Mouse (Mus musculus) erythroblast, embryonic 14.5 days (primary cell): ENCODE data around the gene Isyna1. TPM values are rescaled to one million over a fixed set of nuclear protein-coding genes. Genes with fewer than 3 reads are reported as not detected.
A peak's percentile ranks its signal among the peaks of the same experiment; 100 is the strongest.

ENCODE experiments used
- H3K27me3 ChIP-seq: 2 replicates; pipeline ENCODE4 v1.6.1; 2012; ENCODE audit warnings: inconsistent platforms; ENCODE audit not compliant: control insufficient read depth
- H3K36me3 ChIP-seq: 2 replicates; pipeline ENCODE4 v1.6.1; 2012; ENCODE audit warnings: mild to moderate bottlenecking, inconsistent platforms; ENCODE audit not compliant: control insufficient read depth
- H3K4me1 ChIP-seq: 2 replicates; pipeline ENCODE4 v1.6.1; 2012; ENCODE audit warnings: inconsistent platforms; ENCODE audit not compliant: control insufficient read depth
- H3K4me3 ChIP-seq: replicated peaks from 2 replicates; pipeline ENCODE3; 2012; ENCODE audit warnings: moderate library complexity, mild to moderate bottlenecking, inconsistent platforms
- H3K9me3 ChIP-seq: 2 replicates; pipeline ENCODE4 v1.6.1; 2012; ENCODE audit warnings: low read length, inconsistent platforms, mixed read lengths; ENCODE audit not compliant: control insufficient read depth
- GATA1 ChIP-seq: IDR thresholded peaks from 2 replicates; pipeline ENCODE4 v1.6.1; 2012; ENCODE audit warnings: low read length, inconsistent platforms, mixed read lengths
- TAL1 ChIP-seq: IDR thresholded peaks from 3 replicates; pipeline ENCODE4 v1.6.1; 2012; ENCODE audit warnings: low read length, inconsistent platforms, mixed read lengths
- polyA plus RNA-seq: library from polyadenylated mRNA; stranded (reverse); fragments of >175 nt; gene quantifications from 2 replicates; pipeline ENCODE4 v1.2.3, GENCODE M21; 2012

Gene Isyna1
- polyA plus RNA-seq, 1 experiment = 13.4 TPM

DNA sequence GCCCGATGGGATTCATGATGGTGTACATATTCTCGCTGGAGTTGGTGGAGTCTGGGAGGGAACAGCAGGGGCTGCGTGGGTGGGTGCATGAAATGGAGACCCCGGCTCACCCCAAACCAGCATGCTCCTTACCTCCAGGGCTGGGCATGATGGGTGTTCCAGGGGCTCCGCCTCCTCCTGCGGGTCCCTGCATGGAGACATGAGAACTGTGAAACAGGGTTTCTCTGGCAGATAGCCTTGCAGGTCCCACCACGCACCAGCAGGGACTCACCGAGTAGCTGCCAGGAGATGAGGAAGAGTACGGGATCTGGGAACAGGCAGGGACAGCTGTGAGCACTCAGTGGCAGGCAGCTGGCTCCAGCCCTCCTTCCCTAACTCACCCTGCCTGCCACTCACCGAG, 4.5 kb downstream of the Isyna1 start:
- peaks cover 11% of the 10 kb centered on the region for H3K9me3 ChIP-seq
- H3K36me3 ChIP-seq = peaks cover 55% of the 10 kb centered on the region
- H3K4me3 ChIP-seq = no peak overlapping the region
- peaks cover 59% of the 10 kb centered on the region for H3K4me1 ChIP-seq
- no peak for TF ChIP-seq GATA1
- TF ChIP-seq TAL1 = no peak
- H3K27me3 ChIP-seq = no peaks in the 10 kb centered on the region

DNA sequence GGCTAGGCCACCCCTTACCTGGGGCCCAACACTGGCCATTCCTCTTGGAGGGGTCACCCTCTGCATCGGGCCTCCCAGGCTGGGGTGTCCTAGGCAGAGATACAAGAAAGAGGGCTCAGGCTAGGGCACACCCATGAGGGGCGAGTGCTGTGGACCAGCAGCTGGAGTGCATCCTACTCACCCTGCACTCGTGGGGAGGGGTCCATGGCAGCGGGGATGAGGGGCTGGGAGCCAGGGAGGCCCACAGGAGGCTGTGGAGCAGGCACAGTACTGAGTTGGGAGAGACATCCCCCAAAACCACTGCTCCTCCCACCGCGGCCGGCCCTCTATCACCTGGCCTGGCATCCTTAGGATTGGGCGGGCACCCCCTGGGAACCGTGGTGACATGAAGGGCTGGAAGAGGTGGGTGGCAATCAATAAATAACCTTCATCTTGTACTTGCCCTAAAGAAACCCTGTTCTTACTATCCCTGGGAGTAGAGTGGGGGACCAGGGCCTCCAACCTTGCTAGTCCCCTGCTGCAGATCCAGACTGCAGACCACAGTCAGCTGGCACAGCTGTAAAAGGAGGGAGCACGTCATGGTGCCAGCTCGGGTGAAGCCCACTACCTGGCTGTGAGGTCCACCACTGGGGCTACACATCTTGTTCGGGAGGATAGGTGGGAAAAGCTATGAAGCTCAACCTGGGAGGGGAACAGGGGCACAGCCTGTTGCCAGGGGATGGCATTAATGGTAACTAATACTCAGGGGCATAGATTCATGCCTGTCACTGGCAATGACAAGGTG, 5.5 kb downstream of the Isyna1 start:
- H3K4me1 ChIP-seq = peaks cover 57% of the 10 kb centered on the region
- peaks cover 11% of the 10 kb centered on the region for H3K9me3 ChIP-seq
- H3K36me3 ChIP-seq = peaks cover 58% of the 10 kb centered on the region
- no peak overlapping the region for H3K4me3 ChIP-seq
- H3K27me3 ChIP-seq = no peaks in the 10 kb centered on the region
- TF ChIP-seq GATA1 (no peak), TAL1 (no peak)

DNA sequence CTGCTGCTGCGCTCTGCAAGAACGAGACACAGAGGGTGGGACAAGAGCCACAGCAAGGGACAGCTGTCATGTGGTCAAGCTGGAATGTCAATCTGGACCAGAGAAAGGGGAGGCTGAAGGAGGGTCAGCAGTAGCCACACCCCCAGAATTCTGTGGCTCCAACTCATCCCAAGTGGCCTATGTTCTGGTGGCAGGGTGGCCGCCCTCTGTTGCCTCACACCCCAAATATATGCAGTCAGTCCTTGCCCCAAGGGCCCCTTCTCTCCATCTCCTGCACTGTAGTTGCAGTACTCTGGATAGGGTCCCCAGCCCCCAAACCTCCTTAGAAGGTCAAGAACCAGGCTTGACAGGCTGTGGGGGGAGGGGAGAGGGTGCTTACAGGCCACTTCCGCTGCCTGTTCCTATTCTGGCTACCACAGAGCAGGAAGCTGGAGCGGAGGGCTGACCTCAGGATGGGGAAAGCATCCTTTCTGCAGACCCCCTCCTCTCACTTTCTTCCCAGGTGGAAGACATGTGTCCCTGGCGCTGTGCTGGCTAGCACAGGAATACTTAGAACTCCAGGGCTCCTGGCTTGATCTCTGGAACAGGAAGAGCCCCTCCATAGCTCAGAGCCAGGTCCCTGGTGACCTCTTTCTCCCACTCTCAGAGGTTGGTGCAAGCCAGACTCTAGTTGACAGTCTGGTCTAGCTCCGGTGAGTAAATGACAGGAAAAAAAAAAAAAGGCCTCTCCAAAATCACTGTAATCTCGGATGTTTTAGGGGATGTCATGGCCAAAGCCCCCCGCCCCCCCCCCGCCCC, 6.5 kb downstream of the Isyna1 start:
- no peak overlapping the region for H3K4me3 ChIP-seq
- peaks cover 11% of the 10 kb centered on the region for H3K9me3 ChIP-seq
- H3K36me3 ChIP-seq = peaks cover 57% of the 10 kb centered on the region
- TF ChIP-seq TAL1 (no peak), GATA1 (no peak)
- H3K27me3 ChIP-seq = no peaks in the 10 kb centered on the region
- peaks cover 51% of the 10 kb centered on the region for H3K4me1 ChIP-seq

DNA sequence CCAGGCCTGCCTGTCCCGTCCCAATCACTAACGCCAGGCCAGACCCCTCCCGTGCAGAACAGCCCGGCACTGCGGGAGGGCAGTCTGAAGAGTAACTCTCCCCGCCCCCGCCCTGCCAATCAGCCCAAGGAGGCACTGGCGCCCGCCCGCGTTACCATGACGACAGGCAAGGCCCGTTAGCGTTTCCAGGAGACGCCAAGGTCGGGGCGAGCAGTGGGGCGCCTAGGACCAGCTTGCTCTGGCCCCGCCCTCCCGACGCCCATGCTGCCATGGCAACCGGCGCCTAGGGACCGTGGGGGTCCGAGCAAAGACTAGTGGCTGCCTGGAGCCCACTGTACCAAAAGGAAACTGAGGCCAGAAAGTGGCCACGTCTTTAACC, 7.1 kb downstream of the Isyna1 start:
- peaks cover 51% of the 10 kb centered on the region for H3K4me1 ChIP-seq
- H3K36me3 ChIP-seq = peaks cover 51% of the 10 kb centered on the region
- TF ChIP-seq GATA1 (no peak), TAL1 (no peak)

DNA sequence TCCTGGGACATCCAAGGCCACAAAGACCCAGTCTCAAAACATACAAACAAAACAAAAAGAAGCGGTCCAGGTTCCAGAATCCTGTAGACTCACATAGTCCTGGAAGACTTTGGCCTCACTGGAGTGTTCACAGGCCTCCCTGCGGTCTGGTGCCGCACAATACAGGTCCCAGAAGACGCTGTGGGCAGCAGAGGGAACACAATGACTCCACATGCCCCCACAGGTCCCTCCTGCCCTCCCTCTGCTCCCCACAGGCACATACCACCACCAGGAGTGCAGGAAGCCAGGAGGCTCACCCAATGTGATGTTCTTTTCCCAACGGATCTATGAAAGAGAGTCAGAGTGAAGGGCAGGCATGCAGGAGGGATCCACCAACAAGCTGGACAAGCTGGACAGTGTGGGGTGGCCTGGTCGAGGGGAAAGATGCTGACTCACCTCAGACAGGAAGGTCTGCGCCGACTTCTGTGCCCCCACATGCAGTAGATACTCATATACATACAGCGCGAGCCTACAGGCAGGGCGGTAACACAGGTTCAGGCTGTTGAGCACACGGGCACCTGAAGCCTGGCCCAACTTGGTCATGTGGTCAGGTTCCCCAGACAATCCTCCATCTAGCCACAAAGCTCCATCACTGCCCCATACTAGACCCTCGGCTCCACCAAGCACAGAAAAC, 8.1 kb downstream of the Isyna1 start:
- no peak overlapping the region for H3K4me3 ChIP-seq
- H3K27me3 ChIP-seq = no peaks in the 10 kb centered on the region
- no peak for TF ChIP-seq GATA1
- no peak for TF ChIP-seq TAL1
- H3K9me3 ChIP-seq = peaks cover 11% of the 10 kb centered on the region
- H3K4me1 ChIP-seq = peaks cover 60% of the 10 kb centered on the region
- H3K36me3 ChIP-seq = peaks cover 42% of the 10 kb centered on the region

More for the DNA sequence above, 7.1 kb downstream of the Isyna1 start:
- H3K27me3 ChIP-seq = no peaks in the 10 kb centered on the region
- peaks cover 11% of the 10 kb centered on the region for H3K9me3 ChIP-seq
- peak overlapping the region; percentile 33 for H3K4me3 ChIP-seq

DNA sequence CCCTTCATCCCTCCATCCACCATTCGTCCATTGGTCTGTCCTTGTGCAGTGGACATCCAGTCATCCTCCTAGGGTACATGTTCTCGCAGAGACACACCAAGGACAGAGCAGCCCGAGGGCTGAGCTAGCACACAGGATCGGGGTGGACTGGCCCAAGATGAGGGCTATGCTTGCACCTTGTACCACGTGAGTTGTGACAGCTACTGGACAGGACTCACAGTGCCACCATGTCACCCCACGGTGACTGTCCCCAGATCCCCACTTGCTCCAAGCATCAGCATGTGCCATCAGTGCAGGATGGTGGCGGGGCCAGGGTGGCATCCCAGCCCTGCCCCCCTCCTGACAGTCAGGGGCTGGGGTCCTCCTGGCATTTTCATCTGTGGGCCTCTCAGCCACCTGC, 10.4 kb downstream of the Isyna1 start:
- H3K9me3 ChIP-seq = no peaks in the 10 kb centered on the region
- no peak overlapping the region for H3K4me3 ChIP-seq
- H3K36me3 ChIP-seq = peaks cover 22% of the 10 kb centered on the region
- TF ChIP-seq GATA1 (no peak), TAL1 (no peak)
- peaks cover 18% of the 10 kb centered on the region for H3K27me3 ChIP-seq
- H3K4me1 ChIP-seq = peaks cover 69% of the 10 kb centered on the region

DNA sequence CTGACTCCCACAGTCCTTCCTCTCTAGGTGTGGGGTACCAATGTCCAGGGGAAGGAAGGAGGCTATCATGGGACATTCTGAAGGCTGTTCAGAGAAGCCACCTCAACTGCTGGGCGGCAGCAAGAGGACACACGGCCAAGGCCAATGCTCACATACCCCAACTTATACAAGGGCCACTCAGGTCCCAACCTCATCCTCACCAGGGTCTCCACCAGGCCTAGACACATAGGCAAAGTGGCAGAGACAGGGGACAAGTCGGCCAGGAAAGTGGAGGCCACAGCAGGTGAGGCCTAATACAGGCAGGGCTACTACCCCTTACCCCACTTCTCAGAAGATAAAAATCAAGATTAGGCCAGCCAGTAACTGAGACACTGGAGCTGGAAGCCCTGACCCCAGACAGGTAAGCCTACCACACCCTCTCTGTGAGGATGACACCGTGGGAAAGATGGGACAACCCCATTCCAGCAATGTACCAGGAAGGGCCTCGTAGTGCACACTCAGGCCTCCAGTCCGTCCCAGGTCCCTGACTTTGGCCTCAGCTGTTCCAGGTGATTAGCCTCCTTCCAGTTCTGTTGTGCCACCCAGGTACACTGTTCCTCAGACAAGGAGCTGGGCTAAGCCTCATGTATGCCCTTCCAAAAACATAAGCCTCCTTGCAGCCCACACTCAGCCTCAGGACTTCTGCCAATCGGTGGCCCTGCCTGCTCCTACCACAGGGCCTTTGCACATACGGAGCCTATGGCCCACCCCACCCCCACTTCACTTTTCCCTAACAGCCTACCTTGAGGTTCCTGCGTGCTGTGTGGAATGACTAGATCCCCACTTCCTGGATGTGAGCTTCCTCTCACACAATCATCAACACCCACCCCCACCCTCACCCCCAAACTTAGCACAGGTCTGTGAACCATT, 12.0 kb downstream of the Isyna1 start:
- Histone ChIP-seq H3K9me3 (no peaks in the 10 kb centered on the region), H3K36me3 (peaks cover 13% of the 10 kb centered on the region), H3K4me1 (peaks cover 73% of the 10 kb centered on the region), H3K4me3 (no peak overlapping the region), H3K27me3 (peaks cover 28% of the 10 kb centered on the region)
- TF ChIP-seq GATA1 (no peak), TAL1 (no peak)
